Mouse (Mus musculus) megakaryocyte-erythroid progenitor cell, adult 5-6 weeks (primary cell): ENCODE measurements around the gene Lamb1. TPM values are rescaled to one million over a fixed set of nuclear protein-coding genes. Genes with fewer than 3 reads are reported as not detected.

Experiments
- ATAC-seq: replicated peaks from 2 replicates; pipeline ENCODE4 v1.8.0; 2016; ENCODE audit warnings: mild to moderate bottlenecking, inconsistent platforms; ENCODE audit not compliant: severe bottlenecking, poor library complexity, low FRiP score, low TSS enrichment
- total RNA-seq, 2 experiments: library from RNA; stranded (forward) in 1 of 2; stranded (reverse) in 1 of 2; fragments of 200-1000, 215-1000 nt in 1 of 2; fragments of >200 nt in 1 of 2; fragmentation: Nextera tagmentation in 1 of 2; gene quantifications; 2 replicates each; pipeline ENCODE4 v1.2.3; 2014 to 2017

The Lamb1 gene
- total RNA-seq (2014; fragmentation: Nextera tagmentation) (not detected in 2 replicates), total RNA-seq (2017) (not detected in 2 replicates)

- no peak for ATAC-seq
Measured at GRCm38 (mm10) chr12:31265005-31265721, at the start of gene Lamb1. Lamb1 (plus strand) TSS chr12:31265234.

- ATAC-seq = no peak
Measured at GRCm38 (mm10) chr12:31217232-31217631, 47.8 kb upstream of the Lamb1 start.

- ATAC-seq = no peak
Measured at GRCm38 (mm10) chr12:31218774-31219173, 46.3 kb upstream of the Lamb1 start.

GRCm38 (mm10) chr12:31221522-31221921 lies 43.5 kb upstream of the Lamb1 start:
- no peak for ATAC-seq

- ATAC-seq = no peak
Measured at GRCm38 (mm10) chr12:31222282-31222681, 42.8 kb upstream of the Lamb1 start.

- no peak for ATAC-seq
Measured at GRCm38 (mm10) chr12:31222741-31223140, 42.3 kb upstream of the Lamb1 start.

GRCm38 (mm10) chr12:31225451-31225850 lies 39.6 kb upstream of the Lamb1 start:
- ATAC-seq = no peak

- no peak for ATAC-seq
Measured at GRCm38 (mm10) chr12:31227167-31227566, 37.9 kb upstream of the Lamb1 start.

GRCm38 (mm10) chr12:31228878-31229277 lies 36.2 kb upstream of the Lamb1 start:
- no peak for ATAC-seq

- no peak for ATAC-seq
Measured at GRCm38 (mm10) chr12:31232635-31233034, 32.4 kb upstream of the Lamb1 start.

GRCm38 (mm10) chr12:31235018-31235417 lies 30.0 kb upstream of the Lamb1 start:
- no peak for ATAC-seq

GRCm38 (mm10) chr12:31236861-31237595 lies 28.0 kb upstream of the Lamb1 start:
- no peak for ATAC-seq

GRCm38 (mm10) chr12:31239031-31239583 lies 25.9 kb upstream of the Lamb1 start:
- ATAC-seq = no peak

GRCm38 (mm10) chr12:31239798-31240197 lies 25.2 kb upstream of the Lamb1 start:
- no peak for ATAC-seq

- no peak for ATAC-seq
Measured at GRCm38 (mm10) chr12:31240470-31240869, 24.6 kb upstream of the Lamb1 start, which contains the start of gene Gm6993. Gm6993 (plus strand) TSS chr12:31240770.

GRCm38 (mm10) chr12:31241595-31242342 lies 23.3 kb upstream of the Lamb1 start:
- no peak for ATAC-seq

- no peak for ATAC-seq
Measured at GRCm38 (mm10) chr12:31244001-31244400, 21.0 kb upstream of the Lamb1 start.

GRCm38 (mm10) chr12:31244691-31245090 lies 20.3 kb upstream of the Lamb1 start:
- ATAC-seq = no peak

GRCm38 (mm10) chr12:31246153-31246552 lies 18.9 kb upstream of the Lamb1 start:
- no peak for ATAC-seq

- ATAC-seq = no peak
Measured at GRCm38 (mm10) chr12:31246615-31247014, 18.4 kb upstream of the Lamb1 start.
